Mouse (Mus musculus) urinary bladder, postnatal 36 days (tissue): ENCODE results near the gene Cmtm4.

Experiments
- DNase-seq, 2 experiments: peaks; one replicate each; pipeline ENCODE4 v3.0.0; 2022; ENCODE audit warnings: low spot score in 2 of 2, mixed read lengths in 1 of 2

Gene Cmtm4

DNA sequence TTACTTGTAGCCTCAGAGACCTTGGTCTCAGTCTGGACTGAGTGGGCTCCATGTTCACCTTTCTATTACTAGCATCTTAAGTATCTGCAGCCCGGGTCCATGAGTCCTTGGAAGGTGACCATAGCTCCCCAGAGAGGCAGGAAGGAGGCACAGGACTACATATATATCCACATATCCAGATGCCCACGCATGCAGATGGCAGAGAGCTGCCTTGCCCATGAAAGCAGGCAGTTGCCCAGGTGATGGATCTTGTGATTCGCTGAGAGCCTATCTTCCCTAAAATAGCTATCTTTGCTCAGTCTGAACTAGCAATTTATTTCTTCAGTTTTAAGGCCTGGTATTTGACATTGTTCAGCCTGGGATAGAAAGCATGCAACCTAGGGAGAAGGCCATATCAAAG lies 15.9 kb upstream of the Cmtm4 start:
- DNase-seq = no peak

GRCm38 (mm10) chr8:104410628-104411273 lies 15.1 kb upstream of the Cmtm4 start:
- no peak for DNase-seq

- DNase-seq = no peak
These were observed 12.9 kb upstream of the Cmtm4 start for GRCm38 (mm10) chr8:104408328-104409110.

DNA sequence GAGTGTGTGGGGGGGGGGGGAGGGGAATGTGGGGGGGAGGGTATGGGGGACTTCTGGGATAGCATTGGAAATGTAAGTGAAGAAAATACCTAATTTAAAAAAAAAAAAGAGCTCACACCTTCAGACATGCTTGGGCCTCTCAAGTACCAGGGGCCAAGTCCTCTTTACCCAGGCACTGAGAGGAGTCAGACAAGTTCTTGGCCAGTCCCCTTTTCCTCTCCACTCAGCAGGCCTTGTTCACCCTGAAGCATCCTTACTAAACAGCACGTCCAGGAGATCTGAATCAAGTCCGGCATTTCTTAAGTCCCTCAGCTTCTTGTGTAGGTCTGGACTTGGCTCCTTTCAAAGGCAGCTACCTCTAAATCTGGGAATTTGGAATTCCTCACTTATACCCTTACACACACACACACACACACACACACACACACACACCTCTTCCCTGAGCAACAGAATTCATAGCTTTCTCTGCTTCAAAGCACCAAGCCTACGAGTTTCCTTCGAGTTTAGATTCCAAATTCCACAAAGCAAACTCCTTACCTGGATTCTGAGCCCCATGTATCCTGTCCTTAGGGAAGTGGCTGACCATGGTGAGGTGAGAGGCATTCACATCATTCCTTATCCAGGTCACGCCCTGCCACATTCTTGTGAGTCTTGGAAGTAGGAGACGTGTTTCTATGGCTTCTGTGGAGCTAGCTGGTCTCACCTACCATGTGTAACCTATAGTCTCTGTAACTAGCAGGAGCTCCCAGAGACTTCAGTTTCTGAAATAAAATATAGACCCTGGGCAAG lies 10.9 kb upstream of the Cmtm4 start:
- DNase-seq = no peak

- no peak for DNase-seq
These were observed 10.0 kb upstream of the Cmtm4 start for GRCm38 (mm10) chr8:104405430-104406187.

DNA sequence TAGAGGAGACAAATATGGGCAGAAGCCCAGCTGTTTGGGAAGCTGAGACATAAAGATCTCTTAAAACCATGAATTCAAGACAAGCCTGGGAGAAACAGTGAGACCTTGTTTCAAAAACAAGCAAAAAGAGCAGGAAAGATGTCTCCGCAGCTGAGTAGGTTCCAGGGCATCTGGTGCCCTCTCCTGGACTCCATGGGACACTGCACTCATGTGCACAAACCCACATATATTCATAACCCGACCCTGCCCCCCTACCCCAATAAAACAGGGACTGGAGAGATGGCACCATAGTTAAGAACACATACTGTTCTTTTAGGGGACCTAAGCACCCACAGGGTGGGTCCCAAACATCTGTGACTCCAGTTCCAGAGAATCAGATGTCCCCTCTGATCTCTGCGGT lies 8.0 kb upstream of the Cmtm4 start:
- DNase-seq = no peak

DNA sequence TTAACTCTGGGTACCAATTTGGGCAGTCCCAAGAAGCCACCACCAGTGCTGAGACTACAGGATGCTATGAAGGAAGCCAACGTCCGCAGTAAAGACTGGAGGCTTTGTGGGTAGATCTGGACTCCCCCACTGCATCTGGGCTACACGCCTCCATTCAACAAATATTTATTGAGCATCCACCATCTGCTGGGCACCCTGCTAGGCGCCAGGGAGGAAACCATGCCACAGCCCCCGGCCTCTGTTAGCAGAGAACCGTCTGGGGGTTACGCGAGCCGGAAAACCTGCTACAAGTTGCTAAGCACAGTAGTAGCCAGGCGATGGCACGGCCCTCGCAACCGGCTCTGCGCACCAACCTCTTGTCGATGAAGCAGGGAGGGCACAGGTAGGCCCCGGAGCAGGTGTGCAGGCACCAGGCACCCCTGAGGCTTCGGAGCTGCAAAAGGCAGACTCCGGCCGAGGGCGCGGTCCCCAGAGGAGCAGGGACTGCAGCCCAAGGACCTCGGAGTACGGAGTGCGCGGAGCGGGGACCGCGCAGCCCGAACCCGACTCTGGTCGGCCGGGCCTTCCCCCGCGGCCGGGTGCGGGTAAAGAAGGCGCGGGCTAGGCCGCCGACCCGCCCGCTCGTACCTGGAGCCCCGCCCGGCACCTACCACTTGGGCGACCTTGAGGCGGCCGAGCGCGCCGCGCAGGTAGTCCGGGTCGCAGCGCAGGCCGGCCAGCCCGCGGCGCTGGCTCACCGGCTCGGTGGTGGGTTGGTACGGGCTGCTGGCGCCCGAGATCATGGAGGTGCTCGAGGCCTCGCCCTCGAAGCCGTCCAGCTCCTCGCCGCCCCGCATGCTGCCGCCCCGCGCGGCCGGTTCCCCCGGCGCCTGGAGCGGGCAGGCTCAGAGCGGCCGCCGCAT lies 555 bp downstream of the Cmtm4 start:
- DNase-seq = peak; percentile 26 to 32

DNA sequence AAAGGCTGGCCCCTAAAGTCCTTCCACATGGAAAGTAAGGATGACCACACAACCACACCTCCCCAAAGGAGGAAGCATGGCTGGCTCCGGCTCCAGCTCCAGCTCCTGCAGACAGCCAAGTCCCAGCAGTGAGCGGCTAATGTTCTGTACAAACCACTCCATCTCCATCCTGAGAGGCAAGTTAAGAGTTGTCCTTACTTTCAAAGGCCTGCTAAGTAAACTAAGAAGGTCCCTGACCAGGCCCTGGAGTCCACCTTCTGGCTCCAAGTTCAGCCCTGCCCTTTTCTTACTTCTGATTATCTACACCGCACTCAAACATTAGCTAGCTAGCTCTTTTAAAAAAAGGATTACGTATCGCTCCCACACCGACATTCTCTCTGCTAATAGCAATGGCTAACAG lies 1.8 kb downstream of the Cmtm4 start:
- no peak for DNase-seq

DNA sequence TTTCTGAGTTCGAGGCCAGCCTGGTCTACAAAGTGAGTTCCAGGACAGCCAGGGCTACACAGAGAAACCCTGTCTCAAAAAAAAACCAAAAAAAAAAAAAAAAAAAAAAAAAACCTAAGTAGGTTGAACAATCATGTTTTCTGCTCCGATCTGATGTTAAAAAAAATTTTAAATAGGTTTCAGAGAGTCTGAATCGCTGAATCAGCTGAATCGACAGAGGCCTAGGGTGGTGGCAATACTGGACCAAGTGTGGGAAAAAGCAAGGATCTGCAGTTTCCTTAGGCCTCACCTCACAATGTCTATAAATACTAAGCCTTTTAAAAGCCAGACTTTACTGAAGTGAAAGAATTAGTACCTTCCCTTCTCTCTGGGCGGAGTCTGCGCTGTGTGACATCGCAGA lies 2.5 kb downstream of the Cmtm4 start:
- no peak for DNase-seq

- no peak for DNase-seq
These were observed 5.4 kb downstream of the Cmtm4 start for GRCm38 (mm10) chr8:104390245-104390644.

GRCm38 (mm10) chr8:104387980-104388379 lies 7.6 kb downstream of the Cmtm4 start:
- peak in 1 of 2 experiments; percentile 51 for DNase-seq

- no peak for DNase-seq
These were observed 8.1 kb downstream of the Cmtm4 start for GRCm38 (mm10) chr8:104387501-104387900.

GRCm38 (mm10) chr8:104386693-104387092 lies 8.9 kb downstream of the Cmtm4 start:
- no peak for DNase-seq

DNA sequence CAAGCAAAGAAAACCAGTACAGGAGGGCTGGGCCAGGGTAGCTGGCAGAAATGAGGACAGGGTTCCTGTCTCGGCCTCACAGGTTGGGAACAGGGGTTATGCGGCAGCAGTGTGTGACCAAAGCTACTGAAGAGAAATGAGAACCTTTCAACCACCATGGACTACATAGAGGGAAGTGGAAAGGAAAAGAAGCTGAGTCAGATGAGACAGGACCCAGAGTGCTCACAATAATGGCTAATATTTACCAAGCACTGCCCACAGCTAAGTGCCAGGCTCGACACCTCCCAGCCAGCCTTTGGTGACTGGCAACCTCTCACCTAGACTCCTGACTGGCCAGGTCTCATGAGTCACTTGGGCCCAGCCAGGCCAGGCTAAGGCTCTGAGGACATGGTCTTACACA lies 11.6 kb downstream of the Cmtm4 start:
- peak; percentile 45 to 73 for DNase-seq

- DNase-seq = no peak
These were observed 12.3 kb downstream of the Cmtm4 start for GRCm38 (mm10) chr8:104383296-104383695.

DNA sequence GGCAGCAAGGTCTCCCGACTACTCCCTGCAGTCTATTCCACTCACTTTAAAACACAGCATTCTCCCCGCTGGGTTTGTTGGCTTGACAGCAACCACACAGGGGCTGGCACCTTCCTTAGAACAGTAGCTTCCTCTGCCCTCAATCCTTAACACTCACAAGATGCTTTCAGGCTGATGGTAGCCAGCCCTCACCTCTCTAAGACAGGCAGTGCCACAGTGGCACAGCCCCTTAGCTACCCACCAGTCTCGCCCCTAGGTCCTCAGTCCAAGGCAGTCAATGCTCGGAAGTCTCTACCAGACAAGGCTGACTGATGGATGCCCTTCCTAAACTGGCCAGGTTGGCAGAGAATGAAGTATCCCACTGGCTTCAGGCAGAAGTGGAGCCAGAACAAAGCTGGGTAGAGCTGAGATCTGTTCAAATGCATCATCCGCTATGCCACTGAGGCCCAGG lies 14.6 kb downstream of the Cmtm4 start:
- no peak for DNase-seq

DNA sequence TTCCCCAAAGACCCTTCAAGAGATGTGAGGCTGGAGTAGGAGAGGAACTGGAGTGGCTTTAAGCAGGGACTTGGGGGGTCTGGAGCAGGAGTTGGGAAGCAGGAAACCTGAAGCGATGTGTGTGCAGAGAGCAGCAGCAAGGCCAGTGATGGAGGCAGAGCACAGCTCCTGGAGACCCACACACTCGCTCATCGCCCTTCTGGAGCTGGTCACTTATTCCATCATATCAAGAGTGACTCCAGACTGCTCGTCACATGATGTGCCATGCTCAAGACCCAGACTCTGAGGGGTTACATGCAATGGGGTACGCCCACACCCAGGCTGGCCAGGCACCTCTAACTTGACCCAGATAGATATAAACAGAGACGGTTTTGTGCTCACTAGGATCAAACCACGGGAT lies 15.3 kb downstream of the Cmtm4 start:
- no peak for DNase-seq

DNA sequence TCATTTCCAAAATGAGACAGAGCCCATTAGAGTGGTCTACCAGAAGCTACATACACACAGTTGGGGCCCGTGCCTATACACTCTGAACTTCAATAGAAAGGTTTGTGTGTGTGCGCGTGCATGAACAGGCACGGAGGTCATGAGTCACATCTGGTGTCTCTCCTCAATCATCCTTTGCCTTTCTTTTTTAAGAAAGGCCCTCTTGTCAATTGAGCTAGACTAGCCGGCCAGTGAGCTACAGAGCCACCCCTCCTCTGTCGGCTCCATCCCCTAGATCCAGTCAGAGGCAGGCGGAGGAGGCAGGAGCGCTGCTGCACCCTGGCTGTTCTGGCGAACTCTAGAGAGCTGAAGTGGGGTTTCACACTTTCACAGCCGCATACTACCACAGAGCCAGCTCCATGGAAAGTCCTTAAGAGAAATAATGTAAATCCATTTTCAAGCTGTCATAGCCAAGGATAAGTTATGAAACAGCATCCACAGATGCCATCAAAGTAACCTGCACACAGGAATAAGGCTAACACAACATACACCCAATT lies 16.2 kb downstream of the Cmtm4 start:
- no peak for DNase-seq

GRCm38 (mm10) chr8:104376669-104377068 lies 18.9 kb downstream of the Cmtm4 start:
- no peak for DNase-seq

DNA sequence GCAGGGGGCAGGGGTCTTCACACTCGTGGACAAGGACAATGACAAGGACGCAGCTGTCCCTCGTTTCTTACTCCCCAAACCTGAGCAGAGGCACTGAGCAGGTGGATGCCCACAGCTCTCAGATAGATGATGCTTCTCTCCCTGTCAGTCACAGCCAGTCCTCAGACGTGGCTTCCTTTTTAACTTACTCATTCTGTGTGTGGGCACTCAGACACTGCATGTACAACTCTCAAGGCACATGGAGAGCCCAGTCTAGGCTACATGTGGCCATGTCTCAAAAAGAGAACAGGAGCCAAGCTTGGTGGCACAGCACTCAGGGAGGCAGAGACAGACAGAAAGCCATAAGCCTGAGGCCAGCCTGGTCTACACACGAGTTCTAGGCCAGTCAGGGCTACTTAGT lies 19.6 kb downstream of the Cmtm4 start:
- no peak for DNase-seq
